Mouse (Mus musculus) liver, adult 2 months (tissue): ENCODE measurements around the gene Mrps6. TPM values are rescaled to one million over a fixed set of nuclear protein-coding genes. Genes with fewer than 3 reads are reported as not detected.

Experiments used
- DNase-seq: peaks from one replicate; pipeline ENCODE4 v3.0.0-alpha.2; 2011; ENCODE audit warnings: low read depth, low spot score; ENCODE audit errors: extremely low read depth
- H3K27ac ChIP-seq: fragments of 200-500 bp; replicated peaks from 2 replicates; pipeline ENCODE4 v1.5.1; 2012; ENCODE audit warnings: low read depth, mild to moderate bottlenecking, control low read depth, inconsistent platforms, low read length; ENCODE audit not compliant: insufficient read depth
- H3K27me3 ChIP-seq: fragments of 200-500 bp; 2 replicates; pipeline ENCODE4 v1.6.1; 2012; ENCODE audit warnings: mild to moderate bottlenecking, moderate library complexity, low read length, inconsistent platforms; ENCODE audit not compliant: control insufficient read depth, insufficient read depth
- H3K36me3 ChIP-seq: fragments of 200-500 bp; 2 replicates; pipeline ENCODE4 v1.6.1; 2012; ENCODE audit warnings: low read length, inconsistent platforms; ENCODE audit not compliant: control insufficient read depth, insufficient read depth
- H3K4me1 ChIP-seq: fragments of 200-500 bp; 2 replicates; pipeline ENCODE4 v1.6.1; 2011; ENCODE audit warnings: low read length; ENCODE audit not compliant: control insufficient read depth, insufficient read depth
- H3K4me3 ChIP-seq: fragments of 200-500 bp; 2 replicates; pipeline ENCODE4 v1.5.1; 2011; ENCODE audit warnings: low read depth, mild to moderate bottlenecking, control low read depth, low read length, moderate library complexity; ENCODE audit not compliant: insufficient read depth
- H3K79me2 ChIP-seq: fragments of 200-500 bp; 2 replicates; pipeline ENCODE4 v1.6.1; 2012; ENCODE audit warnings: inconsistent platforms, mild to moderate bottlenecking, low read length, moderate library complexity; ENCODE audit not compliant: control insufficient read depth, insufficient read depth
- H3K9ac ChIP-seq: fragments of 200-500 bp; 2 replicates; pipeline ENCODE4 v1.6.1; 2012; ENCODE audit warnings: low read depth, mild to moderate bottlenecking, control low read depth, inconsistent platforms, low read length
- CTCF ChIP-seq: fragments of 200-500 bp; IDR thresholded peaks from 2 replicates; pipeline ENCODE4 v1.5.1; 2011; ENCODE audit warnings: low read depth, low read length, control low read depth
- POLR2A ChIP-seq: fragments of 200-500 bp; IDR thresholded peaks from 2 replicates; pipeline ENCODE4 v1.6.1; 2011; ENCODE audit warnings: low read length, control low read depth; ENCODE audit not compliant: insufficient read depth; ENCODE audit errors: extremely low read depth
- WGBS: fragments of 180-500 bp; shearing (Covaris S2); methylation state at CpG from one replicate; pipeline ENCODE4 v1.1.7; 2018; 5-methylcytosine and 5-hydroxymethylcytosine counted together
- polyA plus RNA-seq: library from polyadenylated mRNA; depleted of rRNA; stranded (reverse); fragments of >200 nt; gene quantifications from 2 replicates; pipeline ENCODE4 v1.2.3, GENCODE M21; 2012
- total RNA-seq: library from RNA; depleted of rRNA; stranded (reverse); fragments of >200 nt; gene quantifications from 2 replicates; pipeline ENCODE4 v1.2.3, GENCODE M21; 2014

Mrps6 gene
- total and polyA plus RNA-seq, 2 experiments = 6.1 to 11.7 TPM

DNA sequence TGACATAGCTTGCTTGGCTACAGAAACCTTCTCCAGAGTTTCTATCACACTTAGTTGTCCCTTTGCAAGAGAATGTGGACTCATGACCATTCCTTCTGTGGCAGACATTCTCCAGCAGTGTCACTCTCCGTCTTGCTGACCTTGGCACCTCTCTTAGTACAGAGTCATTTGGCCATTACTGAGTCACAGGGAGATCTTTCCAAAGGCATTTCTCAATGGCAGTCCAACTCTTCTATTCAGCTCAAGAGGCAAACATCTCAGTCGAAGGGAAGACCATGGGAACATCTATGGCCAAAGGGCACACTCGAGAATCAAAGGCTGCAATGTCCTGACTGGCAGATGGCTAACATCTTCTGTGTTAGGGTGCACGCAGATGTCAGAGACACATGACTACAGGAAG lies 74.4 kb downstream of the Mrps6 start:
- H3K79me2 ChIP-seq = no peaks in the 10 kb centered on the region
- 81% methylated on average over 4 of the region's 4 CpGs for WGBS

GRCm38 (mm10) chr16:92134148-92134764 lies 76.2 kb downstream of the Mrps6 start:
- TF ChIP-seq POLR2A (no peak), CTCF (no peak)
- Histone ChIP-seq H3K27me3 (no peaks in the 10 kb centered on the region), H3K79me2 (no peaks in the 10 kb centered on the region), H3K9ac (no peak overlapping the region), H3K36me3 (no peaks in the 10 kb centered on the region), H3K4me3 (no peak overlapping the region), H3K4me1 (no peaks in the 10 kb centered on the region), H3K27ac (no peak overlapping the region)
- no peak for DNase-seq
- 92% methylated on average over 11 of the region's 11 CpGs for WGBS

More for the DNA sequence above, 74.4 kb downstream of the Mrps6 start:
- Histone ChIP-seq H3K36me3 (no peaks in the 10 kb centered on the region), H3K27ac (no peak overlapping the region), H3K4me1 (no peaks in the 10 kb centered on the region), H3K4me3 (no peak overlapping the region), H3K27me3 (no peaks in the 10 kb centered on the region), H3K9ac (no peak overlapping the region)
- TF ChIP-seq CTCF = no peak
- no peak for TF ChIP-seq POLR2A
- no peak for DNase-seq

- H3K79me2 ChIP-seq = no peaks in the 10 kb centered on the region
- WGBS = 93% methylated on average over 15 of the region's 15 CpGs
- TF ChIP-seq CTCF (no peak), POLR2A (no peak)
- H3K4me1 ChIP-seq = no peaks in the 10 kb centered on the region
- no peak overlapping the region for H3K9ac ChIP-seq
- H3K4me3 ChIP-seq = no peak overlapping the region
- no peaks in the 10 kb centered on the region for H3K27me3 ChIP-seq
- no peak overlapping the region for H3K27ac ChIP-seq
- H3K36me3 ChIP-seq = no peaks in the 10 kb centered on the region
- DNase-seq = no peak
Measured at GRCm38 (mm10) chr16:92136275-92136674, 78.2 kb downstream of the Mrps6 start.

DNA sequence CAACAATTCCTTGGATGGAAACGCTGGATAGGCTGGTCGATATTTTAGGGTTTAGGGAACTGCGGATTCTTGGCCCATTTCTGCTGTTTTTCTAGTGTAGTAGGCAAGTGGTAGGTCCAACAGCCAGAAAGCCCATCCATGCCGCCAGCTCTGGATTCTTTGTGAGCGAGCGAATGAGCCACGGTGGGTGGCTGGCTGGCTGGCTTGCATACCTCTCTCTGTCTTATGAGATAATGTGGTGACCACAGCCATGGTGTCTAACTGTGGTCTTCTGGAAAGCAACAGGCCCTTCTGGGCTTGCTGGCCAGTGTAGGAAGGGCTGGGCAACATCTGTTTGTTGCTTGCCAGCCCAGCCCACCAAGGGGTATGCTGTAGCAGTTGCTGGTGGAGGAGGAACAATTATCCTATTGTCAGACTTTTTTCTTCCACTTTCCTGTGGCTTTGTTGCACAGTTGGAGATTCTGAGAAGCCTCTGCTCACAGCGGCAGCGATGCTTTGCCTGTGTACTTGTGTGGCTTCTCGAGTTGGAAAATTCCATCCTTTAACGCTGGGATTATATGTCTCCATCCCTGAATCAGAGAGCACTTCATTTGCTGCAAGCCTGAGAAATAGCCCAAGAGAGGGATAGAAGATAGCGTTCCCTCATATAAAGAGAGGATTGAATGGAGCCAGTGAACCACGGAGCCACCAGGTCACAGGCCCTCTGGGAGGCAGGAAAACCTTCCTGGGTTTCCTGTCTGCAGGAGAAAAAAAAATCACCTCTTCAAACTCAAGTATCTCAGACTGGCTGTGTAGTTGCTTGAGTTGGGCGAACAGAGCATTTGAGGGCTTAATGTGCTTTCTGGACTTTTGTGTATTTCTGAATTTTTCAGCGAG lies 81.6 kb downstream of the Mrps6 start:
- TF ChIP-seq POLR2A (no peak), CTCF (no peak)
- no peak for DNase-seq

GRCm38 (mm10) chr16:92140328-92140727 lies 82.3 kb downstream of the Mrps6 start:
- H3K4me1 ChIP-seq = no peaks in the 10 kb centered on the region

More for the DNA sequence above, 81.6 kb downstream of the Mrps6 start:
- Histone ChIP-seq H3K4me1 (no peaks in the 10 kb centered on the region), H3K36me3 (no peaks in the 10 kb centered on the region), H3K4me3 (no peak overlapping the region), H3K27ac (no peak overlapping the region), H3K79me2 (no peaks in the 10 kb centered on the region), H3K27me3 (no peaks in the 10 kb centered on the region), H3K9ac (no peak overlapping the region)
- 82% methylated on average over 15 of the region's 15 CpGs for WGBS

GRCm38 (mm10) chr16:92141021-92141420 lies 83.0 kb downstream of the Mrps6 start:
- Histone ChIP-seq H3K27me3 (no peaks in the 10 kb centered on the region), H3K4me3 (no peak overlapping the region), H3K4me1 (no peaks in the 10 kb centered on the region), H3K79me2 (no peaks in the 10 kb centered on the region), H3K36me3 (no peaks in the 10 kb centered on the region), H3K27ac (no peak overlapping the region), H3K9ac (no peak overlapping the region)
- no peak for DNase-seq
- TF ChIP-seq POLR2A = no peak
- no peak for TF ChIP-seq CTCF
- 92% methylated on average over 12 of the region's 12 CpGs for WGBS

More at GRCm38 (mm10) chr16:92140328-92140727, 82.3 kb downstream of the Mrps6 start:
- Histone ChIP-seq H3K79me2 (no peaks in the 10 kb centered on the region), H3K27ac (no peak overlapping the region), H3K4me3 (no peak overlapping the region), H3K36me3 (no peaks in the 10 kb centered on the region), H3K27me3 (no peaks in the 10 kb centered on the region), H3K9ac (no peak overlapping the region)
- no peak for TF ChIP-seq CTCF
- 78% methylated on average over 9 of the region's 9 CpGs for WGBS
- DNase-seq = no peak
